Mouse (Mus musculus): ENCODE measurements around the gene Gna15. TPM values are rescaled to one million over a fixed set of nuclear protein-coding genes. Genes with fewer than 3 reads are reported as not detected.

The Gna15 gene
- polyA plus RNA-seq, 2 experiments, result 3.2 to 4.6 TPM

DNA sequence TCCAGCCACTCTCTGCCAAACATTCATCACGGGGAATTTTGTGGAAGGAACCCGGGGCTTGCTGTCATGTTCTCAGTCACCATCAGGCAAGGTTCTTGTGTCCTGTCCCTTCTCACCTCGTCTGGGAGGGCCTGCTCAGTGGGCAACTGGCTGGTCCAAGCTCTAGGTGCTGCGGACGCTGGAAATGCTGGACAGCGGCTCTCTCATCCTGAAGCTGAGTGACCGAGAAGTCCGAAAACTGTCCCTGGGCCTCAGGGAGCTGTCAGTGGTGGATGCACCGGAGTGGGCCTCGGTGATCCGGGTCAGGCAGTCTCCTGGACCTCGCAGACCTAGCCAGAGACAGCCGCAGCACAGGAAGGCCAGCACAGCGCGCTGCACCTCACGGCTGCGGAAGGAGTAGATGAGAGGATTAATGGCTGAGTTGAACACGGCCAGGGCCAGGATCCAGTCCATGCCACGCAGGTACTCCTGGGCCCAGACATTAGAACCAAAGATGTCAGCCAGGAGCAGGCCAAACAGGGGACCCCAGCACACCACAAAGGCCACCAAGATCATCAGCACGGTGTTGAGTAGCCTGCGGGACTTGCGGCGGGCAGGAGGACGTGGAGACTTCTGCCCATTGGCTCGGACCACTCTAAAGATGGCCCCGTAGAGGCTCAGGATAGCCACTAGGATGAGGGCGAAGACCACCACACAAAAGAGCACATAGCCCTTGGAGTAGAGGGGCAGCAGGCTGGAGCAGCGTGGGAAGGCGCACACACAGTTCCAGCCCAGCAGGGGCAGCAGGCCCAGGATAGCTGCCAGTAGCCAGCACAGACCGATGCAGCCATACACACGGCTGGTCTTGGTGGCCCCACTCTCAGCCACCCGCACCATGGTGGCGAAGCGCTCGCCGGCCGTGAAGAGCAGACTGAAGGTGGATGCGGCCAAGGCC is 25.4 kb downstream of the Gna15 start:
- H3K27ac ChIP-seq, result no peak overlapping the region
- no peak for ATAC-seq (ENCODE audit: insufficient read depth)
- WGBS (ENCODE audit: insufficient replicate concordance), result 67% methylated on average over 38 of the region's 38 CpGs
- H3K27me3 ChIP-seq (ENCODE audit: control insufficient read depth, insufficient read depth, low read length), result no peaks in the 10 kb centered on the region
- TF ChIP-seq EP300 (IDR thresholded peaks at IDR 0.05; ENCODE audit: low read depth), result no peak
- peak; percentile 57 for TF ChIP-seq CTCF (IDR thresholded peaks at IDR 0.05; ENCODE audit: low read depth)
- no peak overlapping the region for H3K9ac ChIP-seq (replicated peaks)
- H3K9me3 ChIP-seq (ENCODE audit: control insufficient read depth, low read length), result no peaks in the 10 kb centered on the region
- peaks cover 10 to 20% of the 10 kb centered on the region in 2 experiments for H3K4me1 ChIP-seq (replicated peaks; ENCODE audit: control insufficient read depth in 2 of 2, insufficient read depth in 2 of 2, low read length in 1 of 2)
- peak overlapping the region; percentile 6 to 72; a peak in 3 of 4 replicates for H3K4me3 ChIP-seq (ENCODE audit: insufficient read depth in 1 of 2, low read depth in 2 of 2, low read length in 2 of 2)
- DNase-seq (ENCODE audit: low read depth in 3 of 3, low spot score in 3 of 3), result no peak
- H3K4me2 ChIP-seq (ENCODE audit: low read depth), result peak overlapping the region; percentile 73
- H3K36me3 ChIP-seq (replicated peaks; ENCODE audit: control insufficient read depth, insufficient read depth, low read depth), result no peaks in the 10 kb centered on the region

DNA sequence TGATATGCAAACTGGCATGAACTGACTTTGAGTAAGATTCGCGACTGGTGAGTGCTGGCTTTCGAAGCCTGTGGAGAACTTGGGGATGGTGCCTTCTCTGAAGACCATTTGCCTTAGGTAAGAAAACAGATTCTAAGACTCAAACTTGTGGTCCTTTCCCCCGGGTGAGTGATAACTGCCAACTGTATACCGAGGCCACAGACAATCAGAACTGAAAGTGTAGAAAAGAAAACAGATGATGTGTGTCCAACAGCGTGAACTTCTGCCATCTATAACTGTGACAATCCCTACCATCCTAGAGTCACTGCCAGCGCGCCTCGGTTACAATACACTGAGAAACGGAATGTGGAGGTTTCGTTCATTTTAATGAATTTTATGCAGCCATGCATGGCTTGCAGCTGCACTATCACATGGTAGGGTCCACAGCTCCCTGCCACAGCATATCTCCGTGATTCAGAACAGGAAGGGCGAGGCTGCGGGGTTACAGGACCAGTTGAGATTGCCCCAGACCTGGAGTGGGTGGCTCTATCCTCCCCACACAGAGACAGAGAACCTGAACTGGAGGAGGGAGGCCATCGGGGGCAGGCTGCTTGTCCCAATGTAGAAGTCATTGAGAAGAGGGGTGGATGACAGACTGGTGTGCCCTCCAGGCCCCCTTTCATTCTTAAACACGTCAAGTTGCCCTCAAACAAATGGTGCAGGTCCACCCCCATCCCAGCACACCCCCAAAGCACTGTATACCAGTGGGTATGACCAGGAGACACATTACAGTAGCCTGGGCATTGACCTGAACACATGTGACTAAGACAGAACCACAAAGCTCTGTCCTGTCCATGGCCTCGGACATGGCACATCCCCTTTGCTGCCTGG is 26.4 kb downstream of the Gna15 start:
- no peaks in the 10 kb centered on the region; the same call in none of the 2 replicates for H3K36me3 ChIP-seq (replicated peaks; ENCODE audit: control insufficient read depth, insufficient read depth, low read depth)
- peak overlapping the region; percentile 26 to 72 for H3K4me3 ChIP-seq (ENCODE audit: insufficient read depth in 1 of 2, low read depth in 2 of 2, low read length in 2 of 2)
- peak overlapping the region; percentile 73 for H3K4me2 ChIP-seq (ENCODE audit: low read depth)
- peak overlapping the region; percentile 18 for H3K27ac ChIP-seq
- H3K9ac ChIP-seq (replicated peaks), result peak overlapping the region; percentile 24; the same call in 1 of the 2 replicates
- H3K27me3 ChIP-seq (ENCODE audit: control insufficient read depth, insufficient read depth, low read length), result no peaks in the 10 kb centered on the region
- no peak; the same call in 1 of the 2 replicates for ATAC-seq (ENCODE audit: insufficient read depth)
- 27% methylated on average over 17 of the region's 17 CpGs for WGBS (ENCODE audit: insufficient replicate concordance)
- no peaks in the 10 kb centered on the region for H3K9me3 ChIP-seq (ENCODE audit: control insufficient read depth, low read length)
- DNase-seq (ENCODE audit: low read depth in 3 of 3, low spot score in 3 of 3), result peak in 2 of 3 experiments; percentile 56 to 57
- peak; percentile 58 for TF ChIP-seq EP300 (IDR thresholded peaks at IDR 0.05; ENCODE audit: low read depth)
- TF ChIP-seq CTCF (IDR thresholded peaks at IDR 0.05; ENCODE audit: low read depth), result no peak
- peaks cover 10 to 20% of the 10 kb centered on the region in 2 experiments for H3K4me1 ChIP-seq (replicated peaks; ENCODE audit: control insufficient read depth in 2 of 2, insufficient read depth in 2 of 2, low read length in 1 of 2)

- Histone ChIP-seq H3K4me2 (ENCODE audit: low read depth) (peak overlapping the region; percentile 73), H3K4me3 (ENCODE audit: insufficient read depth in 1 of 2, low read depth in 2 of 2, low read length in 2 of 2) (peak overlapping the region; percentile 26 to 72; a peak in 2 of 4 replicates), H3K27ac (peak overlapping the region; percentile 16; the same call in 1 of the 2 replicates), H3K9me3 (ENCODE audit: control insufficient read depth, low read length) (no peaks in the 10 kb centered on the region), H3K9ac (replicated peaks) (peak overlapping the region; percentile 51), H3K36me3 (replicated peaks; ENCODE audit: control insufficient read depth, insufficient read depth, low read depth) (peaks cover 2% of the 10 kb centered on the region), H3K27me3 (ENCODE audit: control insufficient read depth, insufficient read depth, low read length) (no peaks in the 10 kb centered on the region), H3K4me1 (replicated peaks; ENCODE audit: control insufficient read depth in 2 of 2, insufficient read depth in 2 of 2, low read length in 1 of 2) (peaks cover 10 to 20% of the 10 kb centered on the region in 2 experiments)
- DNase-seq (ENCODE audit: low read depth in 3 of 3, low spot score in 3 of 3), result no peak
- 13% methylated on average over 4 of the region's 4 CpGs for WGBS (ENCODE audit: insufficient replicate concordance)
- ATAC-seq (ENCODE audit: insufficient read depth), result no peak
- no peak for TF ChIP-seq CTCF (IDR thresholded peaks at IDR 0.05; ENCODE audit: low read depth)
Observed at GRCm38 (mm10) chr10:81496969-81497368, 27.1 kb downstream of the Gna15 start.

- peaks cover 10 to 20% of the 10 kb centered on the region in 2 experiments for H3K4me1 ChIP-seq (replicated peaks; ENCODE audit: control insufficient read depth in 2 of 2, insufficient read depth in 2 of 2, low read length in 1 of 2)
- H3K4me2 ChIP-seq (ENCODE audit: low read depth), result peak within 1 kb of the TSS; percentile 94
- peak; percentile 29; the same call in 1 of the 2 replicates for TF ChIP-seq EP300 (IDR thresholded peaks at IDR 0.05; ENCODE audit: low read depth)
- no peak for TF ChIP-seq CTCF (IDR thresholded peaks at IDR 0.05; ENCODE audit: low read depth)
Observed at GRCm38 (mm10) chr10:81496264-81496901, 27.6 kb downstream of the Gna15 start, which contains the start of gene Ncln. TSS of gene Ncln (minus strand) at chr10:81496392.

More at GRCm38 (mm10) chr10:81496264-81496901, 27.6 kb downstream of the Gna15 start, which contains the start of gene Ncln:
- Histone ChIP-seq H3K4me3 (ENCODE audit: insufficient read depth in 1 of 2, low read depth in 2 of 2, low read length in 2 of 2) (peak within 1 kb of the TSS; percentile 72 to 86), H3K9me3 (ENCODE audit: control insufficient read depth, low read length) (no peaks in the 10 kb centered on the region), H3K27ac (peak within 1 kb of the TSS; percentile 35), H3K9ac (replicated peaks) (peak within 1 kb of the TSS; percentile 72), H3K36me3 (replicated peaks; ENCODE audit: control insufficient read depth, insufficient read depth, low read depth) (peaks cover 4% of the 10 kb centered on the region), H3K27me3 (ENCODE audit: control insufficient read depth, insufficient read depth, low read length) (no peaks in the 10 kb centered on the region)
- WGBS (ENCODE audit: insufficient replicate concordance), result under 1% methylated on average over 38 of the region's 45 CpGs
- ATAC-seq (ENCODE audit: insufficient read depth) (peak; percentile 93), DNase-seq (ENCODE audit: low read depth in 3 of 3, low spot score in 3 of 3) (peak; percentile 97 to 98 (median 97))
